Mouse (Mus musculus) kidney, embryonic 15.5 days (tissue): ENCODE data around the gene Apbb2. TPM values are rescaled to one million over a fixed set of nuclear protein-coding genes. Genes with fewer than 3 reads are reported as not detected.
A peak's percentile ranks its signal among the peaks of the same experiment; 100 is the strongest.

ENCODE experiments used
- ATAC-seq: fragments of 200-750 bp; cut with Nextera tagmentation; replicated peaks from 2 replicates; pipeline ENCODE4 v1.8.0; 2017; ENCODE audit warnings: moderate TSS enrichment; ENCODE audit not compliant: low FRiP score
- H3K27ac ChIP-seq: fragments of 300-500 bp; sonication (generic); 2 replicates; pipeline ENCODE4 v1.5.1; 2015; ENCODE audit warnings: mild to moderate bottlenecking, inconsistent platforms
- H3K27me3 ChIP-seq: fragments of 300-500 bp; sonication (generic); 2 replicates; pipeline ENCODE4 v1.6.1; 2015; ENCODE audit warnings: inconsistent platforms
- H3K36me3 ChIP-seq: fragments of 300-500 bp; sonication (generic); 2 replicates; pipeline ENCODE4 v1.6.1; 2015; ENCODE audit warnings: inconsistent platforms
- H3K4me1 ChIP-seq: fragments of 300-500 bp; sonication (generic); 2 replicates; pipeline ENCODE4 v1.6.1; 2015; ENCODE audit warnings: inconsistent platforms
- H3K4me2 ChIP-seq: fragments of 300-500 bp; sonication (generic); 2 replicates; pipeline ENCODE4 v1.6.1; 2015; ENCODE audit warnings: moderate library complexity, mild to moderate bottlenecking, inconsistent platforms
- H3K4me3 ChIP-seq: fragments of 300-500 bp; sonication (generic); replicated peaks from 2 replicates; pipeline ENCODE4 v1.5.1; 2015; ENCODE audit warnings: mild to moderate bottlenecking, inconsistent platforms
- H3K9ac ChIP-seq: fragments of 300-500 bp; sonication (generic); 2 replicates; pipeline ENCODE4 v1.6.1; 2015; ENCODE audit warnings: mild to moderate bottlenecking, inconsistent platforms
- H3K9me3 ChIP-seq: fragments of 300-500 bp; sonication (generic); replicated peaks from 2 replicates; pipeline ENCODE4 v1.6.1; 2016; ENCODE audit warnings: inconsistent platforms
- WGBS: fragments of 180-500 bp; shearing (Covaris S2); methylation state at CpG from one replicate; pipeline ENCODE4 v1.1.7; 2015; ENCODE audit warnings: mixed read lengths; 5-methylcytosine and 5-hydroxymethylcytosine counted together
- polyA plus RNA-seq: library from polyadenylated mRNA; unstranded; fragments of >200 nt; fragmentation: Nextera tagmentation; extraction: Ambion mirVana; gene quantifications from 2 replicates; pipeline ENCODE4 v1.2.1, GENCODE M21; 2015

Gene Apbb2
- polyA plus RNA-seq, 1 experiment from 2014 or later = 65.4 TPM

DNA sequence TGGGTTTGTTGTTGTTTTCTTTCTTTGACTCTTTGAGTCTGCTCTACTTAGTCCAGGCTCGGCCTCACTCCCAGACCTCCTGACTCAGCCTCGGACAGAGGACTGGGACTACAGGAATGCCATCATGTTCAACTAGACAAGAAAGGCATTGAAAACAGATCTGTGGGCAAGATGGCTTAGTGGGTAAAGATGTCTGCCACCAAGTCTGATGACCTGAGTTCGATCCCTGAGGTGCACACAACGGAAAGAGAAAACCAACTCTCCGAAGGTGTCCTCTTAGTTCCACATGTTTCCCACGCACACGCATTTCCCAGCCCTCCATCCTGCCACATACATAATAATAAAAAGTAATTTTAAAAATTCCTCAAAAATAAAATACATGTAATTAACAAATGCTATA lies 106.1 kb downstream of the Apbb2 start:
- Histone ChIP-seq H3K4me2 (no peak overlapping the region), H3K9me3 (no peaks in the 10 kb centered on the region), H3K27me3 (no peaks in the 10 kb centered on the region), H3K4me1 (peaks cover 29% of the 10 kb centered on the region), H3K27ac (no peak overlapping the region), H3K9ac (no peak overlapping the region), H3K36me3 (no peaks in the 10 kb centered on the region), H3K4me3 (no peak overlapping the region)
- WGBS = 93% methylated on average over 7 of the region's 7 CpGs
- no peak for ATAC-seq

DNA sequence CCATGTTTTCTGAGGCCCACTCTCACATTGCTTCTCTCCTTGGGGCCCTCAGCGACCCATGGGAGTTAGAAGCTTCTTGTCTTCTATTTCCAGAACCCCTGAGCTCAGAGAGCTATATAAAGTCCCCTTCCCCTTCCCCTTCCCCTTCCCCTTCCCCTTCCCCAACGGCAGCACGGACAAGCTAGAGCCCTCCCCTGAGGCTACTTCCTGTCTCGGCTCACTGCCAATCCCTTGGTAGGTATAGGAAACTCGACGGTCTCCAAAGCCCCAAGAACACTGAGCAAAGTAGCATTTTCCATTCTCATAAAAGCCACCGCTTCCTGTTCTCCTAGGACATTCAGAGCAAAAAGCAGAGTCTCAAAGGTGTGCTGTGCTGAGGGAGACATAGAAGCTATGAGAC lies 107.9 kb downstream of the Apbb2 start:
- Histone ChIP-seq H3K36me3 (no peaks in the 10 kb centered on the region), H3K9me3 (no peaks in the 10 kb centered on the region), H3K4me2 (no peak overlapping the region), H3K27ac (peak overlapping the region; percentile 41; the same call in 1 of the 2 replicates), H3K27me3 (no peaks in the 10 kb centered on the region), H3K4me3 (no peak overlapping the region), H3K4me1 (peaks cover 23% of the 10 kb centered on the region), H3K9ac (no peak overlapping the region)
- ATAC-seq = no peak
- 69% methylated on average over 5 of the region's 7 CpGs for WGBS

DNA sequence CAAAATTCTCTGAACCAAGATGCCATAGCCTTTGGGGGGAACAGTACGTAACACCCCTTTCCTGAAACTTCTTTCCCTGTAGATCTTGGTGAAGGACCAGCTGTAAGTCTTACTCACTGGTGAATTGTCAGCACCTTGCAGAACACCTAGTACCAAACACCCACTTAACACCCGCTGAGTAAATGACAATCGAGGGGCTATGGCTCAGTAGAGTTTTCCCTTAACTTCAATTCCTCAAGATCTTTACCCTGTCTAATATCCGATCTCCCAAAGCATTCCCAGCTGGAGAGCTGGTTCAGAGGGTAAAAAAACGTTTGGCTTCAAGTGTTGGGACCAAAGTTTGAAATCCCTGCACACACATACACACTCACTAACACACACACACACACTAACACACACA lies 109.4 kb downstream of the Apbb2 start:
- ATAC-seq = no peak
- Histone ChIP-seq H3K27me3 (no peaks in the 10 kb centered on the region), H3K4me1 (peaks cover 31% of the 10 kb centered on the region), H3K27ac (peak overlapping the region; percentile 15; the same call in 1 of the 2 replicates), H3K9ac (no peak overlapping the region), H3K4me3 (no peak overlapping the region), H3K4me2 (no peak overlapping the region), H3K36me3 (no peaks in the 10 kb centered on the region), H3K9me3 (no peaks in the 10 kb centered on the region)
- 68% methylated on average over 5 of the region's 5 CpGs for WGBS

DNA sequence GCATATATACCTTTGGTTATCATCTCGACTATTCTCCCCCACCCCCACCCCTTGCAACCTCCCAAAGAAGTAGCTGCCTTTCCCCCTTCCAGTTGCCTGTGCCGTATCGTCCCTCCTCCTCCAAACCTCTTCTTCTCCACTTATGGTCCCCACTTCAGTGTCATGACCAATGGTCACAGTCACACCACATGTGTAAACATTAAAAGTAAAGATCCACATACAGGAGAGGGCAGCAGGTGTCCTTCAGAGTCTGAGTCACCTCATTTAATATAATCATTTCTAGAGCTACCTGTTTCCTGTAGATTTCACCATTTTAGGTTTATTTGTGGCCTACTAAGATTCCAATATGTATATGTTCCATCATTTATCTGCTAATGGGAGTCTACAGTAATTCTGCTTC lies 113.0 kb downstream of the Apbb2 start:
- no peaks in the 10 kb centered on the region for H3K9me3 ChIP-seq
- no peak overlapping the region for H3K27ac ChIP-seq
- no peak overlapping the region for H3K9ac ChIP-seq
- WGBS = 83% methylated on average over 3 of the region's 3 CpGs
- no peak for ATAC-seq
- no peaks in the 10 kb centered on the region for H3K36me3 ChIP-seq
- H3K27me3 ChIP-seq = no peaks in the 10 kb centered on the region
- H3K4me1 ChIP-seq = peaks cover 43% of the 10 kb centered on the region
- H3K4me3 ChIP-seq = no peak overlapping the region
- no peak overlapping the region for H3K4me2 ChIP-seq

DNA sequence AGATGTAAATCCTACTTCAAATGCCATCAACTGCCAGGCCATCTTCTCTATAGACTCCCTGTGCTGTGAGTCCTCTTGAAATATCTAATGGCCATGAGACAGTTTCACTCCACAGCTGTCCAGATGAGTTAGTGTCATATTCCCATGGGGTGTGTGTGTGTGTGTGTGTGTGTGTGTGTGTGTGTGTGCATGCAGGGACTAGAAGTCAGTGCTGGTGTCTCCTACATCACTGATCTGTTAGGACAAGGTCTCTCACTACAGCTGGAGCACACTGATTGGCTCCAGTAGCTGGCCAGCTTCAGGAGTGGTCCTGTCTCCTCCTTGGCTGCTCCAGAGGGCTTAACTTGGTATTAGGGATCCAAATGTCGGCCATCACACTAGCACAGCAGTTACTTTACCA lies 113.5 kb downstream of the Apbb2 start:
- Histone ChIP-seq H3K9ac (no peak overlapping the region), H3K4me2 (no peak overlapping the region)
- WGBS = 84% methylated on average over 1 of the region's 1 CpGs

DNA sequence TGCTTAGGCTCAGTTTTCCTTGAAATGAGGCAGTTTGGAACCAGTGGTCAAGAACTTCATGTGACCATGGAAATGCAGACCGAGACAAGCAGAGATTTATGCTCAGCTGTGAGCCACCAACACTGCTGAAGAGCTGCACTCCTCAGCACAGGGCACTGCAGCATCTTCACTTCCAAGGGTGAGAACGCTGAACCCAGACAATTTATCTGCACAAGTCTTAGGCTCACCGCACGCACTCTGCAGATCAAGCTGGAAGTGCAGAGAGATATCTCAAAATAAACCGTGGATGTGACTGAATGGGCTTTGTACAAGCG lies 114.2 kb downstream of the Apbb2 start:
- no peaks in the 10 kb centered on the region for H3K9me3 ChIP-seq
- H3K9ac ChIP-seq = no peak overlapping the region
- H3K4me2 ChIP-seq = peak overlapping the region; percentile 9; the same call in 1 of the 2 replicates
- H3K27ac ChIP-seq = peak overlapping the region; percentile 66
- 48% methylated on average over 6 of the region's 6 CpGs for WGBS
- no peak for ATAC-seq
- no peaks in the 10 kb centered on the region for H3K27me3 ChIP-seq
- H3K4me1 ChIP-seq = peaks cover 38% of the 10 kb centered on the region
- no peak overlapping the region for H3K4me3 ChIP-seq
- H3K36me3 ChIP-seq = no peaks in the 10 kb centered on the region

More for the DNA sequence above, 113.5 kb downstream of the Apbb2 start:
- Histone ChIP-seq H3K9me3 (no peaks in the 10 kb centered on the region), H3K4me1 (peaks cover 40% of the 10 kb centered on the region), H3K27ac (0 out of 2 replicates have a peak overlapping the region, but pooled peaks have one; percentile 66), H3K4me3 (no peak overlapping the region), H3K36me3 (no peaks in the 10 kb centered on the region), H3K27me3 (no peaks in the 10 kb centered on the region)
- ATAC-seq = no peak

DNA sequence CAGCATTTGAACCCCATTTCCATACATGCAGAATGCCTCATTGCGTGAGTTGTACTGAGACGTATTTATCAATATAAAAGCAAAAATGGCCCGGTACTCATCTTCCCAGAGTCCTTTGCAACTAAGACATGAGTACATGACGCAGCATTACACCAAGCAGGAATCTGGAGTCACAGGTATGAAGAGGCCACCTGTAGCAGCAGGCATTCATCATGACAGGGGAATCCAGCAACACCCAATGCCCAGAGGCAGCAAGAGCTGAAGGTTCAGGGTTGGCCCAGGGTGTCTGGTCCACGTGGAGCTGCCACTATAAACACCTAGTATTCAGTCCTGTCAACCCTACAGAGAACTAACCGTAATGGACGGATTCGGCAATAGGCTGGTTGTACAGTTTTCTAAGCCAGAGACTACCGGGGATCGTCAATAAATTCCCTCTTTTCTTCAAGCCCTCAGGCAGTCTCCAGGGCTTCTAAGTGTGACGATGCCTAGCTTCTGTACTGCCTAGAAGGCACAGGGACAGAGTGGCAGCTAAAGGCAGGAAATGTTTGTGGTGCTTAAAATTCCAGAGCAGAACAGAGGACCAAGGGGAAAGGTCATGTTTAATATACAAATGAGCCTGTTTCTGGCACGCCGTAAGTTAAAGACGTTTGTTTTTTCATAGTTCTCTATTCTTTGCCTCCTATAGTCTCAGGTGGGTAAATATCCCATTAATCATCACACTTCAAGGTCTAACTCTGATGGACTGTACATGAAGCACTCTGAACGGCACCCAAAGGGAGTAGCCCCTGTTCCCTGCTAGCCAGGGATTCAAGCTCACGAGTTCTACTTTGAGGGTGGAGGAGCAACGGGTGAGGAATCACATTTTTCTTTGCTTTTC lies 114.8 kb downstream of the Apbb2 start:
- Histone ChIP-seq H3K36me3 (no peaks in the 10 kb centered on the region), H3K4me1 (peaks cover 32% of the 10 kb centered on the region), H3K9me3 (no peaks in the 10 kb centered on the region), H3K27ac (peak overlapping the region; percentile 66), H3K9ac (no peak overlapping the region), H3K27me3 (no peaks in the 10 kb centered on the region), H3K4me3 (no peak overlapping the region), H3K4me2 (peak overlapping the region; percentile 9)
- 39% methylated on average over 17 of the region's 17 CpGs for WGBS
- peak; percentile 75 for ATAC-seq

DNA sequence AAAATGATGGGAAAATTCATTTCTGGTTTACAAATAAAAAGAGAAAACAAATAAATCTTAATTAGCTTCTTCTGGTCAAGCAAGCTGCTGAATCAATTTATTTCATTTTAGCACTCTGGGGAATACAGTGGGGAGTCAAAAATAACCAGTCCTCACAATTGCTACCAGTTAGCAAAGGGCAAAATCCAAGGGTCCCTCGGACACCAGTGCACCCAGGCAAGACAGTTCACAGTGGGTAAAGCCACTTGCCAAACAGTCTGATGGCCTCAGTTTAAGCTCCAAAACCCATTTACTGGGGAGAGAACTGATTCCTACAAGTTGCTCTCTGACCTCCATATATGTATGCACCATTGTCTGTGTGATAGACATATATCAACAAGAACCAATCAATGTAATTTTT lies 115.6 kb downstream of the Apbb2 start:
- Histone ChIP-seq H3K4me3 (no peak overlapping the region), H3K9me3 (no peaks in the 10 kb centered on the region), H3K9ac (no peak overlapping the region), H3K4me1 (peaks cover 31% of the 10 kb centered on the region), H3K4me2 (no peak overlapping the region), H3K36me3 (no peaks in the 10 kb centered on the region), H3K27ac (peak overlapping the region; percentile 66; the same call in 1 of the 2 replicates), H3K27me3 (no peaks in the 10 kb centered on the region)
- 78% methylated on average over 1 of the region's 1 CpGs for WGBS
- ATAC-seq = no peak

DNA sequence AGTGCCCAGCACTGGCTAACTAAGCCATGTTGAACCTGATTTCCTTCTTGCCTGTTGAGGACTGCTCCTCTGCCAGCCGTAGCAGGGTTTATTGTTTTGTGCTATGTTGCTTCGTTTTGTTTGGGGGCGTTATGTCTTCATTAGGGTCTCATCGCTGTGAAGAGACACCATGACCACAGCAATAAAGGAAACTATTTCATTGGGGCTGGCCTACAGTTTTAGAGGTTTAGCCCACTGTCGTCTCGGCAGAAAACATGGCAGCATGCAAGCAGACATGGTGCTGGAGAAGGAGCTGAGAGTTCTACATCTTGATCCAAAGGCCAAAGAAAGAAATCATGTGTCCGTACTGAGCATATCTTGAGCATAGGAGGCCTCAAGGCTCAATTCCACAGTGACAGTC lies 119.0 kb downstream of the Apbb2 start:
- Histone ChIP-seq H3K4me3 (no peak overlapping the region), H3K27me3 (no peaks in the 10 kb centered on the region), H3K9me3 (no peaks in the 10 kb centered on the region), H3K4me2 (no peak overlapping the region), H3K4me1 (peaks cover 53% of the 10 kb centered on the region), H3K9ac (no peak overlapping the region), H3K27ac (no peak overlapping the region), H3K36me3 (no peaks in the 10 kb centered on the region)
- ATAC-seq = no peak
- WGBS = 90% methylated on average over 7 of the region's 7 CpGs

DNA sequence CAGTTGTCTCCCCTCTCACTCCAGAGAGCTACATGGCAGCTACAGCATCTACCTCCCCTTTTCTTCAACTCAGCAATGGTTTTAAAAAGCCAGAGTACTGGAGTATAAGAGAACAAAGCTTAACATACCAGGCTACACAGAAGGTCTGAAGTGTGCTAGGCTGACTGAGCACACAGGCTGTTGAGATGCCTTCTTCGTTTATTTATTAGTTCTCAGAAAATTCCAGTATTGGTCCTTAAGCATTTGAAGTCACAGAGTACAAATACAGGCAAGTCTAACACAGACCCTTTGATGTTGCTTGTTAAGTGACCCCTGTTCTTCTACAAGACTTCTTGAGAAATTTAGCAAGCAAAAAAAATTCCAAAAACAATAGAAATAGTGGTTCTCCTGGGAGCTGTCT lies 120.4 kb downstream of the Apbb2 start:
- Histone ChIP-seq H3K9ac (no peak overlapping the region), H3K4me3 (no peak overlapping the region), H3K27ac (peak overlapping the region; percentile 79), H3K9me3 (no peaks in the 10 kb centered on the region), H3K27me3 (no peaks in the 10 kb centered on the region), H3K4me2 (no peak overlapping the region), H3K36me3 (no peaks in the 10 kb centered on the region), H3K4me1 (peaks cover 43% of the 10 kb centered on the region)
- ATAC-seq = peak; percentile 5; the same call in 1 of the 2 replicates
- WGBS = 43% methylated on average over 1 of the region's 1 CpGs

DNA sequence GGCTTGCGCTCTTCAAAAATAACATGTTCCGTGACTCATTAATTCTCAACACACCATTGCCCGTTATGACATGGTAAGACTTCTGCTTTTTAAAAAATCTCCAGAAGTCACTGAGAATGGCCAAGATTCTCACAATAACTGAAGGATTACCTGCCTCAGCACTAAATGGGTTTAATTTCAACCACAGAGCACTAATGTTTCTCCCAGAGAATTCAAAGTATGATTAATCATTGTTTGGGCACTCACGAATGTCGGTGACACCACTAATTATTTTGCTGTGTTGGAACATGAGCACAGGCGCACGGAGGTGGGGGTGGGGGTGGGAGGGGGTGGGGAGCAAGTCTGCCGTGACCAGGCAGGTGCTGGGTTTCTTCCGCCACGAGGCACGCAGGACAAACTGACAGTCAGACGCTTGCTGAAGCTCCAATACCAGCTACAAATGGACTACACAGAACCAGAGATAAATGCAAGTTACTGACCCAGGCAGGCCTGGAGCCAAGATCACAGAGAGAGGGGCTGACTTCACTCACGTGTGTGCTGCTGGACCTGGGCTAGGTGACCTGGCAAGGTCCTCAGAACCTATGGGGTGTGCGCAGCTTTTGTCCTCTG lies 121.0 kb downstream of the Apbb2 start:
- Histone ChIP-seq H3K36me3 (no peaks in the 10 kb centered on the region), H3K4me1 (peaks cover 41% of the 10 kb centered on the region), H3K27me3 (0 out of 2 replicates have a peak, but pooled peaks cover 3% of the 10 kb centered on the region), H3K4me2 (peak overlapping the region; percentile 29), H3K4me3 (no peak overlapping the region), H3K27ac (peak overlapping the region; percentile 79), H3K9ac (no peak overlapping the region), H3K9me3 (no peaks in the 10 kb centered on the region)
- ATAC-seq = peak; percentile 65
- 28% methylated on average over 14 of the region's 14 CpGs for WGBS

DNA sequence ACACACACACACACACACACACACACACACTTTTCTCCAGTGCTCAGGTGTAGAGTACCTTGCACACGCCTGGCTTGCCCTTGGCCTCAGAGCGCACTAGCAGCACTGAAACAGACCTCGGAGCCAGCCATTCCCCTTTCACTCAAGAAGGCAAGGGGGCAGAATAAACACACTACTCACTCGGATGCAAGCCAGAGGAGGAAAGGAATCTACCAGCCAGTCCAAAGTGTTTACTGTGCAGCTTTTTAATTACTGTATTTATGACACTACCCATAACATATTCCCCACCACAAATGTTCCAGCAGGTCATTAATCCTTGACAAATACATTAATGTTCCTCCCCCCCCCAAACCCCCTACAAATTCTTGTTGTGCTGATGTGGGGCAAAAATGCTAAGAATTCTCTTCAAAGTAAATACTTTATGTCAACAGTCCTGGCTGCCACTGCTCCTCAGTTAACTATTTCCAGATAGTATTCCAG lies 121.7 kb downstream of the Apbb2 start:
- Histone ChIP-seq H3K4me2 (peak overlapping the region; percentile 29; the same call in 1 of the 2 replicates), H3K9ac (no peak overlapping the region), H3K4me3 (no peak overlapping the region), H3K27ac (peak overlapping the region; percentile 79), H3K27me3 (peaks cover 3% of the 10 kb centered on the region; the same call in 1 of the 2 replicates), H3K36me3 (no peaks in the 10 kb centered on the region), H3K9me3 (no peaks in the 10 kb centered on the region), H3K4me1 (peaks cover 46% of the 10 kb centered on the region)
- WGBS = 42% methylated on average over 4 of the region's 4 CpGs
- ATAC-seq = peak; percentile 66
